Mouse (Mus musculus) megakaryocyte-erythroid progenitor cell, adult 5-6 weeks (primary cell): ENCODE data around the gene Pik3r4. TPM values are rescaled to one million over a fixed set of nuclear protein-coding genes. Genes with fewer than 3 reads are reported as not detected.
A peak's percentile ranks its signal among the peaks of the same experiment; 100 is the strongest.
"Not testable (repeated sequence)": the region's sequence is repeated elsewhere in the genome, so short reads cannot be mapped to it uniquely, and the experiment has no call there.

ENCODE experiments used
- ATAC-seq: replicated peaks from 2 replicates; pipeline ENCODE4 v1.8.0; 2016; ENCODE audit warnings: mild to moderate bottlenecking, inconsistent platforms; ENCODE audit not compliant: severe bottlenecking, poor library complexity, low FRiP score, low TSS enrichment
- total RNA-seq, 2 experiments: library from RNA; stranded (forward) in 1 of 2; stranded (reverse) in 1 of 2; fragments of 200-1000, 215-1000 nt in 1 of 2; fragments of >200 nt in 1 of 2; fragmentation: Nextera tagmentation in 1 of 2; gene quantifications; 2 replicates each; pipeline ENCODE4 v1.2.3; 2014 to 2017

Gene Pik3r4
- total RNA-seq (2014; fragmentation: Nextera tagmentation) (34.9 and 37.5 TPM in 2 replicates), total RNA-seq (2017) (19.2 and 31.1 TPM in 2 replicates)

GRCm38 (mm10) chr9:105642460-105643371, at the start of gene Pik3r4:
Pik3r4 (plus strand) TSS chr9:105642978.
- peak; percentile 99 for ATAC-seq

- ATAC-seq: no peak
Observed at GRCm38 (mm10) chr9:105598906-105599305, 43.9 kb upstream of the Pik3r4 start.

GRCm38 (mm10) chr9:105611980-105612771, 30.6 kb upstream of the Pik3r4 start:
- ATAC-seq: no peak

GRCm38 (mm10) chr9:105612919-105613318, 29.9 kb upstream of the Pik3r4 start:
- ATAC-seq: no peak

GRCm38 (mm10) chr9:105615952-105616351, 26.8 kb upstream of the Pik3r4 start:
- ATAC-seq: no peak

- ATAC-seq: peak; percentile 73; the same call in 1 of the 2 replicates
Observed at GRCm38 (mm10) chr9:105617274-105617673, 25.5 kb upstream of the Pik3r4 start.

- no peak for ATAC-seq
Observed at GRCm38 (mm10) chr9:105633961-105634360, 8.8 kb upstream of the Pik3r4 start.

- not testable (repeated sequence) for ATAC-seq
Observed at GRCm38 (mm10) chr9:105641377-105641776, 1.4 kb upstream of the Pik3r4 start.

GRCm38 (mm10) chr9:105656189-105656588, 13.4 kb downstream of the Pik3r4 start:
- no peak for ATAC-seq

GRCm38 (mm10) chr9:105658216-105658615, 15.4 kb downstream of the Pik3r4 start:
- no peak for ATAC-seq

- no peak for ATAC-seq
Observed at GRCm38 (mm10) chr9:105659877-105660276, 17.1 kb downstream of the Pik3r4 start.

GRCm38 (mm10) chr9:105665269-105665668, 22.5 kb downstream of the Pik3r4 start:
- no peak for ATAC-seq

- no peak for ATAC-seq
Observed at GRCm38 (mm10) chr9:105670916-105671315, 28.1 kb downstream of the Pik3r4 start.

- ATAC-seq: no peak
Observed at GRCm38 (mm10) chr9:105672032-105672431, 29.3 kb downstream of the Pik3r4 start.

GRCm38 (mm10) chr9:105675941-105676340, 33.2 kb downstream of the Pik3r4 start:
- ATAC-seq: no peak

- no peak for ATAC-seq
Observed at GRCm38 (mm10) chr9:105681386-105681785, 38.6 kb downstream of the Pik3r4 start.

GRCm38 (mm10) chr9:105684549-105685165, 41.9 kb downstream of the Pik3r4 start:
- no peak for ATAC-seq

GRCm38 (mm10) chr9:105689485-105689884, 46.7 kb downstream of the Pik3r4 start:
- no peak for ATAC-seq

GRCm38 (mm10) chr9:105692472-105692871, 49.7 kb downstream of the Pik3r4 start:
- ATAC-seq: no peak

GRCm38 (mm10) chr9:105693056-105693455, 50.3 kb downstream of the Pik3r4 start:
- ATAC-seq: no peak
